Mouse (Mus musculus) heart, adult 11 months (tissue): ENCODE measurements around the gene Gm10972.
"Not testable (repeated sequence)": the region's sequence is repeated elsewhere in the genome, so short reads cannot be mapped to it uniquely, and the experiment has no call there.

Source experiments
- DNase-seq: peaks from one replicate; pipeline ENCODE4 v3.0.0; 2022

Gm10972 gene

DNA sequence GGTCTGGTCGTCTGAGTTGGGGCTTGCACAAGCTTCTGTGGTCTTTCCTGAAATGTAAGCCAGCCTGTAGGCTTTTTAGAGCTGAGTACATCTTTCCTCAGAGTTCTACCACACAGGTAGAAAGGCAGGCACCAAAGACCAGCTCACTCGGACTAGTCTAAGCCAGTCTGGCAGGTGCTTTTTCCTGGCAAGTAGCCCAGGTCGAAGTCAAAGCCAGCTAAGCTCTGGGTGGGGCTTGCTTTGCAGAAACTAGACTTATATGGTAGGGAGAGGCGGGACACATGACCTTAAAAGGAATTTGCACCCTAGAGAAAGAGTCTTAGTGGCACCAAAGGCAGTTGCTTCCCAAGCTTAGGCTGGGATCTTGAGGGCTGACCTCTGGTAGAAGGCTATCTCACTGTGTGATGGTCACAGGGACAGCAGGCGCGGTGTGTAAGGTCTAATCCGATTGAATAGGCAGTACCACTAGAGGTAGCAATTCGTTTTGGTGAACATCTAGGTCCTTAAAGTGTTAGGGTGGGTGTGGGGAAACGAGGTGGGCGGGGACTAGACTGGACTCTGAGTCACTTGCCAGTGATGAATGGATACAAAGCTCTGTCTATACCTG, 16.3 kb downstream of the Gm10972 start:
- DNase-seq = peak; percentile 93

DNA sequence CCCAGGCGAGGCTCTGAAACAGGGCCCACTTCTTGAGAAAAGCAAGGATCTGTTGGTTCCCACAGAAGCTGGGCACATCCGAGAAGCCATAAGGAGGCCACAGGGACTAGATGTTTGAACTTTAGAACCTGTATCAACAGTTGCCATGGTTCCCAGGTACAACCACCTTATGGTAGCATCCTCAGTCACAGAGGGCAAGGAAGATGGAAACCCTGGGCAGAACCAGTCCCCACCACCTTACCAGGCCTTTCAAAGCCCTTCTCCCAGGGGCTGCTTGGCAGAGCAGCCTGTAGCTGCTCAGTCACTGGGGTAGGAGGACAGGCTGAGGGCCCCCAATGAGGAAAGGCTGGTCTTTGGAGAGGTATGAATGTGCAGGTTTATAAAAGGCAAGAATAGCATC, 17.9 kb downstream of the Gm10972 start:
- DNase-seq = peak; percentile 63

DNA sequence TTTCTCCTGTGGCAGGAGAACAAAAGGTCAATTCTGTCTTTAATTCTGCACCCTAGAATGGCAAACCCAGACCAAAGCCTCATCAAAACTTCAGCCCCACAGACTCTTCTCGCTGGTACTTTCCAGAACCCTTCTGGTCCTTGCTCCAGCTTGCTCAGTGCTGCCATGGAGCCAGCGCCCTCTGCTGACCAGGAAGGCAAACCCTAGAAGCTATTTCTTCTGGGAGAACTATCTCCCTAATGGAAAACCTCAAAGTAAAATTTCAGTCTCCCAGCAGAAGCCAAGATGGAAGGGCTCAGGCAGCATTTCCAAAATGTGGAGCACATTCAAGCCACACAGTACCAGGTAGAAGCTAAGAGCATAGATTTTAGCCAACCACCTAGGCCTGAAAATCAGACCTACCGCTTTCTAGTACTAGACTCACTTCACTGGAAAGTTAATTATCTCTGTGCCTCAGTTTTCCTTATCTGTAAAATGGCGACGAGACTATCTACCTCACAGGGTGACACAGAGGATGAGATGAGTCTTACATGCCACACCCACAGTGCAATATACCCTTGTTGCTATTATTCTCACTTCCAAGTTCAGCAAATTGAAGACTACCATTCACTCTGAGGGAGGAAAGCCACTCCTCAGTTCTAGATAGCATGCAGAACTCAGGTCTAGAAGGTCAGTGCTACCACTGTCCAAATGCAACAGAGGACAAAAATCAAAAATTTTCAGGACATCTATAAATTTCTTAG, 22.3 kb downstream of the Gm10972 start:
- DNase-seq = peak; percentile 72

DNA sequence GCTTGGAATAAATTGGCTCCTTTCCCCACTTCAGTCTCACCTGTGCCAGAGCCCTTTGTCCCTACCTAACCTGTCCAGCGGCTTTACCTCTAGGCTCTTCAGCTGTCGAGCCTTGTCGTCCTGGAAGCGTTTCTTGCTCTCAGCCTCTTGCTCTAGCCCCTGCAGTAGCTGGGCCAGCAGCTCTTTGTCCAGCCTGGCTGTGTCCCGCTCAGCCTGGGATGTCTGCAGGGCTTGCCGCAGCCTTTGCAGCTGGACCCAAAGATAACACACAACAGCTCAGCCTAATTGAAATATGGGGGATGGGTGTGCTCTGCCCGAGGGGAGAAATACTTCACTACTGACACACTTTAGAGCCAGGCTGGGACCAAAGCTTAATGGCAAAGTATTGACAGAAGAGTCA, 23.0 kb downstream of the Gm10972 start:
- peak; percentile 72 for DNase-seq

DNA sequence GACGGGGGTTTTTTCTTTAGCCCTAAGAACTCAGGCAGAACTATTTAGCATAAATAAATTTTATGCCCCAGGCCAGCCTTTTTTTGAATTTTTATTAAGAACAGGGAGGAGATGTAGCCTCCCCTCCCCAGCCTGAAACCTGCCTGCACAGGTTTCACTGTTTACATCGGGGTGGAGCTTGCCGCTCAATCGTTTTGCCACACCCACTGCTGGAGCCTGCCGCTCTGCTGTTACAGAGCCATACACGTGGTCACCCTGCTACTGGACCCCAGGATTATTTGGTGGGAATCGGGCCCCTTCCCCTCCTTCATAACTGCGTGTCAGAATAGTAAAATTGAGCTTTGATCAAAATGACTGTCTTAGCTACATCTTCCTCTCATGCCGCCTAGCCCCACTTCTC, 32.2 kb downstream of the Gm10972 start:
- peak; percentile 72 for DNase-seq

DNA sequence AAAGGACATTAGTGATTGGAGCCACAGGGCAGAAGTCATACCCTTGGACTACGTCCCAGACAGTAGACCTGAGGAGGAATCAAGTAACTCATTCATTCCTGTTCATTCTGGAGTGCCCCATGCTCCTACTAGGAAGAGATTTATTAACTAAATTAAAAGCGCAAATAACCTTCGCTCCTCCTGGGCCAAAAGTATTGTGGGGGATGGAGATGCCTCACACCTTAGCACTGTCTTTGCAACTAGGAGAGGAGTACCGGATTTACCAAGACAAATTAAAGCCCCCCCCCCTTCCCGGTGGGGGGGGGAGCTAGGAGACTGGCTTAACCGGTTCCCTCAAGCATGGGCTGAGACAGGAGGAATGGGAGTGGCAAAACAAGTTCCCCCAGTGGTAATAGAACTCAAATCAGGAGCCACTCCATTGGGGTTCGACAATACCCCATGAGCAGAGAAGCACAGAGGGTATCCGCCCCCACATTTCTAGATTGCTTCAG, 36.5 kb downstream of the Gm10972 start:
- DNase-seq = peak; percentile 77

DNA sequence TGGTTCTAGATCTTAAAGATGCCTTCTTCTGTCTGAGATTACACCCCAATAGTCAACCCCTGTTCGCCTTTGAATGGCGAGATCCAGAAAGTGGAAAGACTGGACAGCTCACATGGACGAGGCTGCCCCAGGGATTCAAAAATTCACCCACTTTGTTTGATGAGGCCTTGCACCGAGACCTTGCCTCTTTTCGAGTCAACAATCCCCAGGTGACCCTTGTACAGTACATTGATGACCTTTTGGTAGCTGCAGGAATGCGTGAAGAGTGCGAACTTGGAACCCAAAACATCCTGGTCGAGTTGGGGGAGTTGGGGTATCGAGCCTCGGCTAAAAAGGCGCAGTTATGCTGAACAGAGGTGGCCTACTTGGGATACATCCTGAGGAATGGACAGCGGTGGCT, 37.1 kb downstream of the Gm10972 start:
- peak; percentile 82 for DNase-seq

DNA sequence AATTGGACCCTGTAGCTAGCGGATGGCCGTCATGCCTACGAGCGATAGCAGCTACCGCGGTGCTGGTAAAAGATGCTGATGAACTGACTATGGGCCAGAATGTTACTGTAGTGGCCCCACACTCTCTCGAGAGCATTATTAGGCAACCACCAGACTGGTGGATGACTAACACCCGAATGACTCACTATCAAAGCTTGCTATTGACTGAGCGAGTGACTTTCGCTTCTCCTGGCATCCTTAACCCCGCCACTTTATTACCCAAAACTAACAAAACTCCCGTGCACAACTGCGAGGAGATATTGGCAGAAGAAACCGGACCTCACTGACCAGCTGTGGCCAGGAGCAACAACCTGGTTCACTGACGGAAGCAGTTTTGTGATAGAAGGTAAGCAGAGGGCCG, 37.9 kb downstream of the Gm10972 start:
- peak; percentile 93 for DNase-seq

DNA sequence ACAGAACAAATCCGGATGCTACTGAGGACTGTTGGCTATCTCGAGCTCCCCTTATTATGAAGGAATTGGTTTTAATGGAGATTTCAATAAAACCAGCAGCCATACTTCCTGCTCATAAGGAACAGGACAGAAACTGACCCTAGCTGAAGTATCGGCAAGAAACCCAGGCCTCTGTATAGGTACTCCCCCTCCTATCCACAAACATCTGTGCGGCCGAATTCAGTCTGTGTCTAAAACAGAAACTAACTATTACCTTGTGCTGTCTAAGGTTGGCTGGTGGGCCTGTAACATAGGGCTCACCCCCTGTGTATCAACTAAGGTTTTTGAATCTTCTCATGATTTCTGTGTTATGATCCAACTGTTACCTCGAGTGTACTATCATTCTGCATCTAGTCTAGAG, 40.7 kb downstream of the Gm10972 start:
- DNase-seq = no peak

DNA sequence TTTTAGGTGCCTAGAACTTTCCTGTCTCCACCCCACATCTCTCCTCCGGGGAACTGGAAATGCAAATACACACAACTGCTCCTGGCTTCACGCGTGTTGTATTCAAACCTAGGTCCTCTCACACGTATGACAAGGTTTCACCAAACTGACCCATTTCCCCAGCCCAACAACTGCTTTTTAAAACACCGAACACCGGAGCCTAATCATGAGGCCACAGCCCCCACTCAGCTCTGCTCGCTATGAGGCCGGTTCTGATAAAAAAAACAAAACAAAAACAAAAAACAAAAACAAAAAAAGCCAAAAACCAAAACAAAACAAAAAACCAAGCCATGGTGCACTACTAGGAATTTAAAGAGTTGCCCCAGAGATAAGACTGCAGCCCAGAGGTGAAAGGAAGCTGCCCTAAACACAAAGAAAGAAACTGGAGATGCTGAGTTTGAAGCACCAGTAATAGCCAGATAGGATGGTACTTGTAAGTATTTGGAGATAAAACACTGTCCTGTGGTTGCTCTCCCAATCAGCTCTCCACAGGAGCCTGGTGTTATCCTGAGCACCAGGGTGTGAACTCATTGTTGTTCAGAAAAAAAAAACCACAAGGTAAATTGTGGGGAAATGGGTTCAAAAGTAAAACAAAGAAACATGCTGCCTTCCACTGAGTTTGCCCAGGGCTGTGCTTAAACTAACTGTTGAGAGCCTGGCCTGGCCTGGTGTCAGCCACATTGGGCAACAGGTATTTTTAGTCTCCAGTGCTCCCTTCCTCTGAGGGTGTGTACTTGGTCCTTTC, 43.3 kb downstream of the Gm10972 start:
- DNase-seq = peak; percentile 70

DNA sequence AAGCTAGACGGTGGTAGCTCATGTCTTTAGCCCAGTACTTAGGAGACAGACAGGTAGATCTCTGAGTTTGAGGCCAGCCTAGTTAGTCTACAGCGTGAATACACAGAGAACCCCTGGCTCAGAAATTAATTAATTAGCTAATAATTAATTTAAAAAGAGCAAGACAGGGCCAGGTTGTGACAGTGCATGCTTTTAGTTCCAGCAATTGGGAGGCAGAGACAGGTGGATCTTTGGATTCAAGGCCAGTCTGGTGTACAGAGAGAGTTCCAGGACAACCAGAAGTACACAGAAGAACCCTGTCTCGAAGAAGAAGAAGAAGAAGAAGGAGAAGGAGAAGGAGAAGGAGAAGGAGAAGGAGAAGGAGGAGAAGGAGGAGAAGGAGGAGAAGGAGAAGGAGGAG, 45.8 kb downstream of the Gm10972 start:
- DNase-seq = not testable (repeated sequence)

DNA sequence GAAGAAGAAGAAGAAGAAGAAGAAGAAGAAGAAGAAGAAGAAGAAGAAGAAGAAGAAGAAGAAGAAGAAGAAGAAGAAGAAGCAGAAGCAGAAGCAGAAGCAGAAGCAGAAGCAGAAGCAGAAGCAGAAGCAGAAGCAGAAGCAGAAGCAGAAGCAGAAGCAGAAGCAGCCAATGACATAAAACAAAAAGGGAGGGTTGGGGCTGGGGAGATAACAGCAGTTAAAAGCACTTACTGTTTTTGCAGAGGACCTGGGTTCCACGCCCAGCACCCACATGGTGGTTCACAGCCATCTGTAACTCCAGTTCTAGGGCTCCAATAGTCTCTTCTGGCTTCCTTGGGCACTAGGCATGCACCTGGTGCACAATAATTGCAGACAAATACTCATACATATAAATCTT, 46.3 kb downstream of the Gm10972 start:
- DNase-seq = not testable (repeated sequence)

DNA sequence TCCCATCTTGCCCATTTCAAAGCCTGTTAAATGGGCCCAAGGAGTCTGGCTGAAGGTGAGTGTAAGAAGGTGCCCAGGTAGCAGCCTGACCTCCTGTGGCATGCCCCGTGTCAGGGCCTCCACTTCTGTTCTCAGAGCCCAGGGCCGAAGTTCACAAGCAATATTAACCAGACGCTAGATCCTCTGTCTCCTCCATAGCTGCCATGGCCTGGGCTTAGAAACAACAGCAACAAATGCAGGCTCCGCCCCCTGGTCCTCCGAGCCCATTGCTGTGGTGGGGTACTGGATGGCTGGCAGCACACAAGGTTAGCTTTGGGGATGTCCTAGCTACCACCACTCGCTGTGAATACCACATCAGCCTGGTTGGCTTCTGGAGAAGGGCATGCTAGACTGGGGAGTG, 47.2 kb downstream of the Gm10972 start:
- peak; percentile 90 for DNase-seq

DNA sequence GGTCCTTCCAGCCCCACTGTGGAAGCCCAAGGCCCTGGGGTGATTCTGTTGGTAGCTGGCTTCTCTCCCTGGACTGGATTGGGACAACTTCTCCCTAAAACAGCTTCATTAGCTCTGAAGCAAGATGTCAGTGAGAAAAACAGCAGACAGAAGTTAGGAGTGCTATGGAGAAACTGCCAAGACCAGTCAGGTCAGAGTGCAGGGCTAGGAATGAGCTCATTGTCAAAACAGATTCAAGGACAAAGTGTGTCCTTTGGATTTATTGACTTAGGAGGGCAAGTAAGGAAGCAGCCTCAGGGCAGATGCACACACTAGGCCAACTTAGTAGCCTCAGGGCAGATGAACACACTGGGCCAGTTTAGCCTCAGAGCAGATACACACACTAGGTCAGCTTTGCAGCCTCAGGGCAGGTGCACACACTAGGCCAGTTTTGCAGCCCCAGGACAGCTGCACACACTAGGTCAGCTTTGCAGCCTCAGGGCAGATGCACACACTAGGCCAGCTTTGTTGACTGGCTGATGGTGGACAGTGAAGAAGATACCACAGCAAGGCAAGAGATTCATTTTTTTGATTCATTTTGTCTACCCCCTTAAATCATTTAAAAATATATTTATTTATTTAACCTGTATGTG, 47.8 kb downstream of the Gm10972 start:
- DNase-seq = peak; percentile 86

DNA sequence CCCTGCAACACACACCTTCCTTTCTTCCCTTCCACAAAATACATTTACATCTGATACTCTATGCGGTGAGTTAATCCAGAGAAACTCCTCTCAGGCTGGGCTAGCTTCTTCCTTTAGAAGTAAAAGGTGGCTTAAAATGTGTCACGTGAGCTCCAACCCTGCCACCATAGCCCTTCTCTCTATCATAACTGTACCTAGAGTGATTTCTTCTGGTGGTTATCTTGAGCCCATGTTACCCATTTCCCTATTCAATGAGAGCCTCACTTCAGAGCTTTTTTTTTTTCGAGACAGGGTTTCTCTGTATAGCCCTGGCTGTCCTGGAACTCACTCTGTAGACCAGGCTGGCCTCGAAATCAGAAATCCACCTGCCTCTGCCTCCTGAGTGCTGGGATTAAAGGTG, 48.8 kb downstream of the Gm10972 start:
- peak; percentile 76 for DNase-seq
